Mouse (Mus musculus) lung, embryonic 14.5 days (tissue): ENCODE results near the gene Ncln. TPM values are rescaled to one million over a fixed set of nuclear protein-coding genes. Genes with fewer than 3 reads are reported as not detected.
A peak's percentile ranks its signal among the peaks of the same experiment; 100 is the strongest.
"Not testable (repeated sequence)": the region's sequence is repeated elsewhere in the genome, so short reads cannot be mapped to it uniquely, and the experiment has no call there.

ENCODE experiments used
- ATAC-seq: fragments of 200-750 bp; cut with Nextera tagmentation; 2 replicates; pipeline ENCODE4 v1.8.0; 2017; ENCODE audit warnings: mild to moderate bottlenecking, moderate TSS enrichment, moderate library complexity; ENCODE audit not compliant: insufficient read depth
- DNase-seq: peaks from one replicate; pipeline ENCODE4 v3.0.0-alpha.2; 2015
- H3K27ac ChIP-seq: fragments of 300-500 bp; sonication (generic); 2 replicates; pipeline ENCODE4 v1.5.1; 2014; ENCODE audit warnings: low read depth, mild to moderate bottlenecking, moderate library complexity
- H3K27me3 ChIP-seq: fragments of 300-500 bp; sonication (generic); 2 replicates; pipeline ENCODE4 v1.6.1; 2014; ENCODE audit warnings: low read length, control low read depth; ENCODE audit not compliant: insufficient read depth
- H3K36me3 ChIP-seq: fragments of 300-500 bp; sonication (generic); 2 replicates; pipeline ENCODE4 v1.6.1; 2014; ENCODE audit warnings: control low read depth; ENCODE audit not compliant: insufficient read depth
- H3K4me1 ChIP-seq: fragments of 300-500 bp; sonication (generic); 2 replicates; pipeline ENCODE4 v1.6.1; 2014; ENCODE audit warnings: antibody characterized with exemption, control low read depth; ENCODE audit not compliant: insufficient read depth
- H3K4me2 ChIP-seq: fragments of 300-500 bp; sonication (generic); 2 replicates; pipeline ENCODE4 v1.6.1; 2014; ENCODE audit warnings: mild to moderate bottlenecking
- H3K4me3 ChIP-seq: fragments of 300-500 bp; sonication (generic); 2 replicates; pipeline ENCODE4 v1.5.1; 2014; ENCODE audit warnings: low read depth, low read length
- H3K9ac ChIP-seq: fragments of 300-500 bp; sonication (generic); 2 replicates; pipeline ENCODE4 v1.6.1; 2014
- H3K9me3 ChIP-seq: fragments of 300-500 bp; sonication (generic); 2 replicates; pipeline ENCODE4 v1.6.1; 2016; ENCODE audit warnings: low read depth, low read length, control low read depth
- CTCF ChIP-seq: IDR thresholded peaks from 2 replicates; pipeline ENCODE4 v1.5.1; 2016; ENCODE audit warnings: antibody characterized with exemption, low read depth
- WGBS: fragments of 180-500 bp; shearing (Covaris S2); extraction: QIAGEN DNeasy Blood & Tissue Kit; methylation state at CpG from one replicate; pipeline ENCODE4 v1.1.7; 2014; 5-methylcytosine and 5-hydroxymethylcytosine counted together
- polyA plus RNA-seq: library from polyadenylated mRNA; unstranded; fragments of >200 nt; fragmentation: Nextera tagmentation; extraction: Ambion mirVana; gene quantifications from 2 replicates; pipeline ENCODE4 v1.2.1, GENCODE M21; 2014

The Ncln gene
- polyA plus RNA-seq, 1 experiment from 2014 or later: 97.3 TPM

DNA sequence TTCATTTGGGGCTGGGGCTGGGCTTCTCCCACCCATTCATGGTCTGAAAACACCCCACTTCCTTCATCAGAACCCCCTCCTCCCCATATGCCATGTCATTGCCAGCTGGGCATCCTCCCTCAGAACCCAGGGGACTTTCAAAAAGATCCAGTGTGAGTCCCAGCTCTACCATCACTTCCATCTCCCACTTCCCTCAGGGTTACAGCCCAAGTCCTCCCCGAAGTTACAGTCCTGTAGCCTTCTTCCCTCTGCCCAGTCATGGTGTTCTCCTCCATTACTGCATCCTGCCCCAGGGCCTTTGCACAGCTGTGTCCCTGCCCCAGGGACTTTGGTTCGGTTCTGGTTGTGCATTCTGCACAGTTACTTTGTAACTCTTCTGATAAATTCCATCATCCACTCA is 42.1 kb downstream of the Ncln start:
- no peak for TF ChIP-seq CTCF
- DNase-seq (no peak), ATAC-seq (no peak)
- Histone ChIP-seq H3K9me3 (no peaks in the 10 kb centered on the region), H3K27me3 (peaks cover 79% of the 10 kb centered on the region), H3K27ac (no peak overlapping the region), H3K4me3 (no peak overlapping the region), H3K36me3 (no peaks in the 10 kb centered on the region), H3K4me2 (no peak overlapping the region), H3K9ac (no peak overlapping the region), H3K4me1 (no peaks in the 10 kb centered on the region)
- 70% methylated on average over 2 of the region's 2 CpGs for WGBS

DNA sequence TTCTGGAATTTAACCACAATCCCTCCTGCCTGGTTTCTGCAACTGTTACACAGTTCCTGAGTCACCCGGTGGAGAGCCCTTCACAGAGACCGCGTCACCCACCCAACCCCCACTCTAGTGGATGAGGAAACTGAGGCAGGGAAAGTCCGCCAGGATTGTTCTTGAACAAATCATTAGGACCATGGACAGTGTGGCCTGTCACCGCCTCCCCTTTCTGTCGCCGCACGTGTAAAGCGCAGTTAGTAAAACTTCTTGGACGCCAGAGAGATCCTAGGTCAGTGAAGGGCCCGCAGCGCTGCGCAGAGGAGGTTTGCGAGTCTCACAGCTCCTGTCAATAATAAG is 43.3 kb downstream of the Ncln start:
- Histone ChIP-seq H3K9me3 (no peaks in the 10 kb centered on the region), H3K9ac (no peak overlapping the region), H3K36me3 (no peaks in the 10 kb centered on the region), H3K4me2 (no peak overlapping the region), H3K27me3 (peaks cover 72% of the 10 kb centered on the region), H3K4me1 (no peaks in the 10 kb centered on the region), H3K4me3 (peak overlapping the region; percentile 9; the same call in 1 of the 2 replicates), H3K27ac (no peak overlapping the region)
- no peak for TF ChIP-seq CTCF
- no peak for ATAC-seq
- 2% methylated on average over 14 of the region's 14 CpGs for WGBS
- no peak for DNase-seq

DNA sequence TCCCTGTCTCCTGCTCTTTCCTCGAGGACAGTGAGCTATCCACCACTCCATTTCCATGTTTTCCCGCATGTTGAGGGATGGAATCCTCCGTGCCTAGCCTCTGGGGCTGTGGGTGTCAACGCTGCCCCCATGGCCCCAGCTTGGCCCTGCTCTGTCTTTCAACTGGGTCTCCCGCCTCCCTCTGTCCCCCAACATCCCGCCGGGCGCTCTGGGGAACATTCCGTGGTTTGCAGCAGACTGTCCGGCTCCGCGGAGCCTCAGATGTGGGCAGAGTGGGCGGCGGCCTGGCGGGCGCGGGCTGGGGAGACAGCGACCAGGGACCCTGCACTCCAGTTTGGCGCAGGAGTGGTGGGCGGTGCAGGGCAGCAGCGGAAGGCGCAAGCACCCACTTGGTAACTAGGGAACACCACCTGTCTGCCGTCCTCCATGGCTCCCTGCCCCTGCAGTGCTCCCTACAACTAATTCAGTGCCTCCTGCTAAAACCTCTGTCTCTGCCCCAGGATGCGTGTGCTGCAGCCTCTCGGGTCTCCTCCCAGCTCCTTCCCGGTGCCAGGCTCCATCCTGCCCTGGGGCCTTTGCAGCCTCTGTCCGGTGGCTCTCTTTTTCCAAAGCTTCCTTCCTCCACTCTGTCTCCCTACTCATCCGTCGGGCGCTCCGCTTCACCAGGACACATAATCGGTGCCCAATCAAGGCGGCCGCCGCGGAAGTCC is 43.8 kb downstream of the Ncln start:
- Histone ChIP-seq H3K4me2 (peak overlapping the region; percentile 15; the same call in 1 of the 2 replicates), H3K9ac (peak overlapping the region; percentile 18; the same call in 1 of the 2 replicates), H3K27ac (no peak overlapping the region), H3K4me1 (no peaks in the 10 kb centered on the region), H3K27me3 (peaks cover 66% of the 10 kb centered on the region), H3K9me3 (no peaks in the 10 kb centered on the region), H3K36me3 (no peaks in the 10 kb centered on the region), H3K4me3 (peak overlapping the region; percentile 9; the same call in 1 of the 2 replicates)
- DNase-seq (no peak), ATAC-seq (no peak)
- 7% methylated on average over 36 of the region's 36 CpGs for WGBS
- no peak for TF ChIP-seq CTCF

DNA sequence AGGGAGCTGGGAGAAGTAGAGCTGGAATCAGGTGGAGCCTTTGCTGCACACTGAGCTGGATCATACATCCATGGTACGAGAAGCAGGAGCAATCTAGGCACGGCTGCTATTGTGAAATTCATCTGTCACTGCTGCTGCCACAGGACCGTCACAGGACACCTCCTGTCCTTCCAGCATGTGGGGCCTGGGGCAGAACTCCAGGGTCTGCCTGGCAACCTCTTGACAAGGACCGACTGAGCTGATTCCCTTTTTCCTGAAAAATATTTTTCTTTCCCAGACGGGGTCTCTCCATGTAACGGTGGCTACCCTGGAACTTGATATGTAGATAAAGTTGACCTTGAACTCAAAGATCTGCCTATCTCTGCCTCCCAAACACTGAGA is 44.8 kb downstream of the Ncln start:
- TF ChIP-seq CTCF: no peak
- Histone ChIP-seq H3K36me3 (no peaks in the 10 kb centered on the region), H3K27ac (no peak overlapping the region), H3K27me3 (peaks cover 59% of the 10 kb centered on the region), H3K4me3 (no peak overlapping the region), H3K9ac (no peak overlapping the region), H3K9me3 (no peaks in the 10 kb centered on the region), H3K4me1 (no peaks in the 10 kb centered on the region), H3K4me2 (no peak overlapping the region)
- DNase-seq: no peak
- 37% methylated on average over 6 of the region's 6 CpGs for WGBS
- ATAC-seq: no peak

DNA sequence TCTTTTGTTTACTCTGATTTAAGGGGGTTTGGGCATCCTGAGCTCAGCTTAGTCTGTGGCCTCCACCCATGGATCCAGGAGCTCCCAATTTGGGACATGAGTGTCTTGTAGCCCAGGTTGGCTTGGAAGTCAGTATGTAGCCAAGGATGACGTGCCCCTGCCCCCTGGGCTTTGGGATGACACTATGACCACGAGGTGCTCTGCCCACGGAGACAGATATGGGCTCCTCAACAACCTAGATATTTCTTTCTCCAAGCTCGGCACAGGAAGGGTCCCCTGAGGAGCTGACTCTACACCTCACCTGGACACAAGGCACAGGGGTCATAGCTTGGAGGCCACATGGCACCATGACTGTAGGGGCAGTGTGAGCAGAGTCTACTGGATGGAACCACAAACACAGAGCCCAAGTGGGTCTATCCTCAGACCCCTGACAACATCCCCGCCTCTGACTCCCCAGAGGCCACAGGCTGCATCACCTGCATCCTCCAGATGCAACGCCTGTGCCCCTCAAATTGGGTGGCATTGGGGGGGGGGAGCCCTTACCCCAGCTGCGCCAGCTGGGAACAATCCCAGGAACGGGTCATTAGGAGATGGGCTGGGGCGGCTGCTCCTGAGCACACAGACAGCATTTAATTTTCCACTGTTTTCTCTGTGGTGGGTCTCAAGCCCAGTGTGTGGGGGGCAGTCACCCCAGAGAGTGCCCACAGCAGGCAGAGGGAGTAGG is 45.4 kb downstream of the Ncln start:
- H3K9ac ChIP-seq: no peak overlapping the region
- ATAC-seq: no peak
- DNase-seq: no peak

DNA sequence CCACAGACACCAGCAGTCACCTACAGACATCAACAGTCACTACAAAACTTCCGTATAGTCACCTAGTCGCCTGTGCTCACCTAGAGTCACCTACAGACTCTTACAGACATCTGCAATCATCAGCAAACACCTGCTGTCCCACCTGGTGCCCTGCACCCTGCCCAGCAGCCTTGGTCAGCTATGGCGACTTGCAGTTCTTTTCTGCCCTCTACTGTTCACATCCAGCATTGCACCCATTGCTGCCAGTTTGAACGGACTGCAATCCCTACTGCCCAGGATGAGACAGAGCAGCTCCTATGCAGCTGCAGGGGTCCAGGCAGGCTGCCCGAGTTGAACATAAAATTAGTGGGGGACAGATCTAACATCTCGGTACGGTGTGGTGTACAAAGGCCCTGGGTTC is 46.1 kb downstream of the Ncln start:
- H3K9me3 ChIP-seq: no peaks in the 10 kb centered on the region
- H3K27ac ChIP-seq: no peak overlapping the region
- H3K36me3 ChIP-seq: no peaks in the 10 kb centered on the region
- no peaks in the 10 kb centered on the region for H3K4me1 ChIP-seq
- peak; percentile 97 for DNase-seq
- ATAC-seq: peak; percentile 68; the same call in 1 of the 2 replicates
- peaks cover 50% of the 10 kb centered on the region for H3K27me3 ChIP-seq
- H3K9ac ChIP-seq: no peak overlapping the region
- WGBS: 2% methylated on average over 7 of the region's 7 CpGs
- H3K4me2 ChIP-seq: no peak overlapping the region
- H3K4me3 ChIP-seq: no peak overlapping the region
- TF ChIP-seq CTCF: peak; percentile 99

More for the DNA sequence above, 45.4 kb downstream of the Ncln start:
- WGBS: 50% methylated on average over 9 of the region's 9 CpGs
- no peak overlapping the region for H3K4me3 ChIP-seq
- TF ChIP-seq CTCF: no peak
- H3K27me3 ChIP-seq: peaks cover 57% of the 10 kb centered on the region
- H3K36me3 ChIP-seq: no peaks in the 10 kb centered on the region
- H3K27ac ChIP-seq: no peak overlapping the region
- H3K9me3 ChIP-seq: no peaks in the 10 kb centered on the region
- no peaks in the 10 kb centered on the region for H3K4me1 ChIP-seq
- H3K4me2 ChIP-seq: no peak overlapping the region

DNA sequence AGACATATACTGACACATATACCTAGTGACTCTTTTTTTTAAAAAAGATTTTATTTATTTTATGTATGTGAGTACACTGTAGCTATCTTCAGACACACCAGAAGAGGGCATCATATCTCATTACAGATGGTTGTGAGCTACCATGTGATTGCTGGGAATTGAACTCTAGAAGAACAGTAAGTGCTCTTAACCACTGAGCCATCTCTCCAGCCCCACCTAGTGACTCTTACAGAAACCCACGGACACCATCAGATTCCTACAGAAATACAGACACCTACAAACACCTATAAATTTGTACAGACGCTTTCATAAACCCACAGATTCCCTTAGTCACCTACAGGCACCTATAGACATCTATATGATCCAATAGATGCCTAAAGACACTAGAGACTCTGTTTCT is 50.7 kb downstream of the Ncln start:
- H3K27ac ChIP-seq, H3K4me3 ChIP-seq, ATAC-seq, H3K4me2 ChIP-seq, DNase-seq, H3K4me1 ChIP-seq, H3K9ac ChIP-seq, H3K27me3 ChIP-seq, H3K36me3 ChIP-seq, H3K9me3 ChIP-seq: not testable (repeated sequence)
- 18% methylated on average over 2 of the region's 2 CpGs for WGBS
